ENCODE assay signal across 9 mouse cellular contexts in the genomic region with DNA sequence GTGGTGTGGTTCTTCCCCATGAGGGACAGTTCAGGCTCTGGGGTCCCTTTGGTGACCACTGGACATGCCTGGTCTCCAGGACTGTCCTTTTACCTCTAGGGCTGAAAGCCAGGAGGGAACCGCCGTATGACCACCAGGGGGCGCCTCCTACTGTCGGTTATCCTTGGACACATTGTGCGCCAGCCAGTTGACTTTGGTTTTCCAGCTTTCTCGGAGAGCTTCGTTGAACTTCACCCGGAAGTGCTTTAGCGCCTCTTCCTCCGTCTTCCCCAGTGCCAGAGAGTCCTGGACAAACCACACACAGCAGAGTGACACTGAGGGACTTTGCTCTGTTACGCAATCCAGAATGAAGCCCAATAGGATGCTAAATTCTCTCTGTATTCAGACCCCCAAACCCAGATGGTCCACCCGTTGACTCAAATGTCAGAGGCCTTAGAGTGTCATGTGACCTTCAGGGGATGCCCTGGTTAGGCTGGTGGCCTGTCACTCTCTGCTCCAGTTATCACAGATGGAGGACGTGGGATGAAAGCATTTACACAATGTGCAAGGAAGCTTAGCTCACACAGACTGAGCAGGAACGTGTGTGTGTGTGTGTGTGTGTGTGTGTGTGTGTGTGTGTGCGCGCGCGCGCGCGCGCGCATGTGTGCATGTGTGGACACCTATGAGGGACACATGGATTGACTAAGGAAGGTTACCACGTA. TPM values are rescaled to one million over a fixed set of nuclear protein-coding genes. Genes with fewer than 3 reads are reported as not detected.
A peak's percentile ranks its signal among the peaks of the same experiment; 100 is the strongest.
DNase-seq lines count a peak whose midpoint lies in the region; ATAC-seq lines count a peak whose summit lies in the region.
"Had no signal": no experiment of that assay in that cellular context is flagged by ENCODE, and none has a peak within 500 bp of the region (broad histone marks: within the 10 kb centered on the region; RNA-seq: fewer than 3 reads in every experiment).

No protein-coding gene starts in this region.

- no peaks in the 10 kb centered on the region for H3K4me1 ChIP-seq in neural tube, embryonic 15.5 days
- H3K4me1 ChIP-seq in kidney, embryonic 16.5 days (ENCODE audit: insufficient read depth, low read length): peaks cover 7% of the 10 kb centered on the region; the same call in 1 of the 2 replicates
- H3K4me1 ChIP-seq in liver, embryonic 13.5 days (replicated peaks): peaks cover 18% of the 10 kb centered on the region

- H3K9me3 ChIP-seq in neural tube, embryonic 15.5 days (replicated peaks): no peaks in the 10 kb centered on the region
- H3K9me3 ChIP-seq in kidney, embryonic 16.5 days (ENCODE audit: low read length): no peaks in the 10 kb centered on the region
- H3K9me3 ChIP-seq in liver, embryonic 13.5 days (replicated peaks): no peaks in the 10 kb centered on the region
- H3K9me3 ChIP-seq: embryonic facial prominence, embryonic 13.5 days had no signal

- ATAC-seq in neural tube, embryonic 15.5 days (ENCODE audit: low FRiP score): no peak
- ATAC-seq in kidney, embryonic 16.5 days (ENCODE audit: low FRiP score, low TSS enrichment): 0 out of 2 replicates have a peak, but pooled peaks have one; percentile 30
- no peak for ATAC-seq in liver, embryonic 13.5 days (ENCODE audit: low read depth)

- H3K4me2 ChIP-seq in neural tube, embryonic 15.5 days: no peak overlapping the region
- H3K4me2 ChIP-seq in kidney, embryonic 16.5 days (replicated peaks; ENCODE audit: low read depth, low read length): no peak overlapping the region
- H3K4me2 ChIP-seq in liver, embryonic 13.5 days: no peak overlapping the region
- H3K4me2 ChIP-seq: embryonic facial prominence, embryonic 13.5 days had no signal

- peaks cover 99% of the 10 kb centered on the region for H3K36me3 ChIP-seq in neural tube, embryonic 15.5 days
- peaks cover 46% of the 10 kb centered on the region for H3K36me3 ChIP-seq in kidney, embryonic 16.5 days (ENCODE audit: insufficient read depth, low read length)
- H3K36me3 ChIP-seq in liver, embryonic 13.5 days: peaks cover 34% of the 10 kb centered on the region

- H3K9ac ChIP-seq in neural tube, embryonic 15.5 days (replicated peaks): no peak overlapping the region
- H3K9ac ChIP-seq in kidney, embryonic 16.5 days (replicated peaks; ENCODE audit: low read length): no peak overlapping the region
- H3K9ac ChIP-seq in liver, embryonic 13.5 days: no peak overlapping the region
- H3K9ac ChIP-seq: embryonic facial prominence, embryonic 13.5 days had no signal

- WGBS in neural tube, embryonic 15.5 days: 72% methylated on average over 24 of the region's 24 CpGs
- 73% methylated on average over 24 of the region's 24 CpGs for WGBS in kidney, embryonic 16.5 days
- WGBS in liver, embryonic 13.5 days (ENCODE audit: insufficient replicate concordance): 61% methylated on average over 24 of the region's 24 CpGs

- no peaks in the 10 kb centered on the region for H3K27me3 ChIP-seq in neural tube, embryonic 15.5 days (replicated peaks)
- no peaks in the 10 kb centered on the region for H3K27me3 ChIP-seq in kidney, embryonic 16.5 days (ENCODE audit: insufficient read depth, low read length)
- H3K27me3 ChIP-seq in liver, embryonic 13.5 days: no peaks in the 10 kb centered on the region
- H3K27me3 ChIP-seq: embryonic facial prominence, embryonic 13.5 days had no signal

- no peak overlapping the region for H3K27ac ChIP-seq in neural tube, embryonic 15.5 days (replicated peaks)
- no peak overlapping the region for H3K27ac ChIP-seq in kidney, embryonic 16.5 days (ENCODE audit: low read length)
- no peak overlapping the region for H3K27ac ChIP-seq in liver, embryonic 13.5 days
- H3K27ac ChIP-seq: embryonic facial prominence, embryonic 13.5 days had no signal

- peak; percentile 75 for DNase-seq in neural tube, embryonic 10.5 days (ENCODE audit: extremely low spot score, low spot score)
- DNase-seq in cerebellum, postnatal 10 days: peak; percentile 90 to 95
- peak; percentile 87 for DNase-seq in gastrocnemius, postnatal 14 days
- peak; percentile 44 for DNase-seq in liver, embryonic 13.5 days
- peak; percentile 37 for DNase-seq in ovary, adult 18-20 months (ENCODE audit: low spot score)
- DNase-seq in thymus, postnatal 36 days: peak; percentile 66 to 70

- intact Hi-C loops in gastrocnemius, postnatal 14 days (cut with DNase I; ENCODE audit: low total_unique reads): no loop called here

- H3K4me3 ChIP-seq in neural tube, embryonic 15.5 days (replicated peaks): no peak overlapping the region
- no peak overlapping the region for H3K4me3 ChIP-seq in kidney, embryonic 16.5 days (ENCODE audit: low read length)
- H3K4me3 ChIP-seq in liver, embryonic 13.5 days (replicated peaks): no peak overlapping the region
- H3K4me3 ChIP-seq: embryonic facial prominence, embryonic 13.5 days had no signal

RNA-seq across cellular contexts. Expression of a gene that starts 51.7 kb away (rescaled TPM):
- polyA plus RNA-seq in neural tube, embryonic 15.5 days (2015; fragmentation: Nextera tagmentation; extraction: Ambion mirVana): 16.0 and 18.0 TPM in 2 replicates
- total RNA-seq in gastrocnemius, postnatal 14 days (2021): 10 to 100 TPM; 10.1 to 12.6 TPM
- polyA plus RNA-seq in kidney, embryonic 16.5 days (2015; fragmentation: Nextera tagmentation; extraction: Ambion mirVana): 4.5 and 4.7 TPM in 2 replicates
- 5.6 and 6.4 TPM in 2 replicates for polyA plus RNA-seq in liver, embryonic 13.5 days (2015; fragmentation: Nextera tagmentation; extraction: Ambion mirVana)

Comparison
In these comparisons a context has a peak if more than half of its experiments do, and no peak if none do; other contexts are left out.
1. DNase-seq: peak in every context shown above with its lines; median percentile 92 in cerebellum, postnatal 10 days; 87 in gastrocnemius, postnatal 14 days; 75 in neural tube, embryonic 10.5 days; 68 in thymus, postnatal 36 days; 44 in liver, embryonic 13.5 days; 37 in ovary, adult 18-20 months.